Mouse (Mus musculus) thymus, adult 2 months (tissue): ENCODE results near the gene Gm49337. TPM values are rescaled to one million over a fixed set of nuclear protein-coding genes. Genes with fewer than 3 reads are reported as not detected.
"Not testable (repeated sequence)": the region's sequence is repeated elsewhere in the genome, so short reads cannot be mapped to it uniquely, and the experiment has no call there.

Experiments
- DNase-seq: peaks from one replicate; pipeline ENCODE4 v3.0.0; 2021
- H3K27ac ChIP-seq: fragments of 200-500 bp; 2 replicates; pipeline ENCODE4 v1.5.1; 2012; ENCODE audit warnings: low read length, control low read depth; ENCODE audit not compliant: control insufficient read depth, insufficient read depth
- H3K27me3 ChIP-seq: fragments of 200-500 bp; 2 replicates; pipeline ENCODE4 v1.6.1; 2012; ENCODE audit warnings: mild to moderate bottlenecking, low read length, moderate library complexity, mixed read lengths; ENCODE audit not compliant: control insufficient read depth, insufficient read depth
- H3K36me3 ChIP-seq: fragments of 200-500 bp; 2 replicates; pipeline ENCODE4 v1.6.1; 2012; ENCODE audit warnings: mild to moderate bottlenecking, low read length, moderate library complexity; ENCODE audit not compliant: control insufficient read depth, insufficient read depth
- H3K4me1 ChIP-seq: fragments of 200-500 bp; replicated peaks from 2 replicates; pipeline ENCODE4 v1.6.1; 2012; ENCODE audit warnings: low read length; ENCODE audit not compliant: control insufficient read depth, insufficient read depth
- H3K4me3 ChIP-seq: fragments of 200-500 bp; 2 replicates; pipeline ENCODE4 v1.5.1; 2012; ENCODE audit warnings: mild to moderate bottlenecking, low read length, control low read depth, moderate library complexity; ENCODE audit not compliant: control insufficient read depth, insufficient read depth
- CTCF ChIP-seq: fragments of 200-500 bp; IDR thresholded peaks from 2 replicates; pipeline ENCODE4 v1.5.1; 2012; ENCODE audit warnings: mild to moderate bottlenecking, control low read depth, low read length, moderate library complexity, borderline replicate concordance; ENCODE audit not compliant: control insufficient read depth, poor library complexity, insufficient read depth; ENCODE audit errors: extremely low read depth
- POLR2A ChIP-seq: fragments of 200-500 bp; IDR thresholded peaks from 2 replicates; pipeline ENCODE4 v1.6.1; 2012; ENCODE audit warnings: mild to moderate bottlenecking, low read length, control low read depth, moderate library complexity; ENCODE audit not compliant: control insufficient read depth, poor library complexity, insufficient read depth; ENCODE audit errors: extremely low read depth
- whole genome bisulfite sequencing: fragments of 180-500 bp; shearing (Covaris S2); methylation state at CpG from one replicate; pipeline ENCODE4 v1.1.7; 2018; 5-methylcytosine and 5-hydroxymethylcytosine counted together
- polyA plus RNA-seq: library from polyadenylated mRNA; depleted of rRNA; stranded (reverse); fragments of >200 nt; gene quantifications from 2 replicates; pipeline ENCODE4 v1.2.3, GENCODE M21; 2012

Gm49337 gene
- polyA plus RNA-seq, 1 experiment: not detected

DNA sequence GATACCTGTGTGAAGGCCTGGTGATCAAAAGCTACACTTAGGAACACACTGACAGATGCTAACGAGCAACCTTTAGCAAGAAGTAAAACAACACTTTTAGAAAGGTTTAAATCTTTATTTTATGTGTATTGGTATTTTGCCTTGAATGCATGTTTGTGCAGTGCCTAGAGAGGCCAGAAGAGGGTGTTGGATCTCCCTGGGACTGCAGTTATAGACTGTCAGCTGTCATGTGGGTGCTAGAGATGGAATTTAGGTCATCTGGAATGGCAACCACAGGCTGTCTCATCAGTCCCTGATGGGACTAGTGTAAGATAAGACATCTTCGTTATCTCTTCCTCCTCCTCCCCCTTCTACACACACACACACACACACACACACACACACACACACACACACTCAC is 25.2 kb downstream of the Gm49337 start:
- no peak overlapping the region for H3K27ac ChIP-seq
- DNase-seq: peak; percentile 31
- TF ChIP-seq POLR2A: no peak
- no peak for TF ChIP-seq CTCF
- H3K27me3 ChIP-seq: no peaks in the 10 kb centered on the region
- WGBS: 91% methylated on average over 2 of the region's 2 CpGs
- no peaks in the 10 kb centered on the region for H3K4me1 ChIP-seq
- H3K36me3 ChIP-seq: no peaks in the 10 kb centered on the region
- H3K4me3 ChIP-seq: no peak overlapping the region

DNA sequence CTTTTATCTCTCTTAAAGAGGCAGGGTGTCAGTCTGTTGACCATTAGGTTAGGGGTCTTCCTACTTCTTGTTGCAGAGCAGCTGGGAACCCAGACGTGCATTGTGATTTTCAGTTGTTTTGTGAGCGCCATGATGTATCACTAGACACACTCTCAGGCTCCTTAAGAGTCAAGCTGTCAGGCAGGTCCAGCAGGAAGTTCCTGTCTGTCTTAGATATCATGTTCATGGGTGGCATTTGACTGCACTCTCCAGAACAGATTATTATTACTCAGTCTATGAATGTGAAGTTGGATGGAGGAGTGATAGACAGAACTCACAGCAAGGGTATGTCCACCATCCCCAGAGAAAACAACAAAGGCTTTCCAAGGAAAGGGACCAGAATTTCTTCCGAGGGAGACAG is 31.2 kb downstream of the Gm49337 start:
- 90% methylated on average over 3 of the region's 3 CpGs for WGBS

DNA sequence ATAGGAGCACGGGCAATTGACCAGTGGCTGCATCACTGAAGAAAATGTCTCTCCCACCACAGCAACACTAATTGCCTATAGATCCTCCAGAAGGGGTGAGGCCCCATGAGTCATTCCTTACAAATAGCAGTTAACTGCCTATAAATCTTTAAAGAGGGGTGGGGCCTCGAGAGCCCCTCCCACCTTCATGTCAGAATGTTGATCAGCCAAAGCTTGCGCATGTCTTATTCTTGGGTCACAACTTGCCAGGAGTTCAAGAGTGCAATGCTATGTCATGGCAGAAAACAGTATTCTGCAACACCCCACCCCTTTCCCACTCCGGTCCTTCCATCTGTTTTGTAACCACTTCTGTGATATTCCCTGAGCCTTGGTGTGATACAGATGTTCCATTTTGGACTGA is 33.3 kb downstream of the Gm49337 start:
- no peaks in the 10 kb centered on the region for H3K36me3 ChIP-seq
- no peak for DNase-seq
- H3K4me3 ChIP-seq: no peak overlapping the region
- no peaks in the 10 kb centered on the region for H3K4me1 ChIP-seq
- H3K27ac ChIP-seq: no peak overlapping the region
- no peaks in the 10 kb centered on the region for H3K27me3 ChIP-seq
- 86% methylated on average over 4 of the region's 4 CpGs for WGBS
- TF ChIP-seq POLR2A (no peak), CTCF (no peak)

More for the DNA sequence above, 31.2 kb downstream of the Gm49337 start:
- TF ChIP-seq POLR2A: no peak
- no peak for TF ChIP-seq CTCF
- Histone ChIP-seq H3K27me3 (no peaks in the 10 kb centered on the region), H3K4me3 (no peak overlapping the region), H3K27ac (no peak overlapping the region), H3K4me1 (no peaks in the 10 kb centered on the region), H3K36me3 (no peaks in the 10 kb centered on the region)
- DNase-seq: no peak

DNA sequence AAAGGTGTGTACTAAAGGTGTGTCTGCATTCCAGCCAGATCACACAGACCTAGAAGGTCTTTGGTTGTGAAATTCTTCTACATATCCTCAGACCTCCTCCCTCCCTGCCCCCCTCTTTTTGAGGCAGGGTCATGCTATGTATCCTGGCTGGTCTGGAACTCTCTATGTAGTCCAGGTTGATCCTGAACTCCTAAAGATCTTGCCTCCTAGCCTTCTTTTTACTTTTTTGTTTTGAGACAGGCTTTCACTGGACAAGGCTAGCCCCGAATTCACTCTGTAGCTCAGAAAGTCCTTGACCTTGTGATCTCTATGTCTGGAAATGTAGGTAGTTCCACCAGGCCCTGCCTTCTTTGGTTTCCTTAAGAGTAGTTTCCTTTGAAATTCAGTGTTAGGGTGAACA is 35.7 kb downstream of the Gm49337 start:
- DNase-seq: no peak
- no peaks in the 10 kb centered on the region for H3K36me3 ChIP-seq
- no peaks in the 10 kb centered on the region for H3K27me3 ChIP-seq
- no peaks in the 10 kb centered on the region for H3K4me1 ChIP-seq
- WGBS: 91% methylated on average over 1 of the region's 1 CpGs
- H3K27ac ChIP-seq: no peak overlapping the region
- no peak for TF ChIP-seq POLR2A
- TF ChIP-seq CTCF: no peak
- H3K4me3 ChIP-seq: no peak overlapping the region

DNA sequence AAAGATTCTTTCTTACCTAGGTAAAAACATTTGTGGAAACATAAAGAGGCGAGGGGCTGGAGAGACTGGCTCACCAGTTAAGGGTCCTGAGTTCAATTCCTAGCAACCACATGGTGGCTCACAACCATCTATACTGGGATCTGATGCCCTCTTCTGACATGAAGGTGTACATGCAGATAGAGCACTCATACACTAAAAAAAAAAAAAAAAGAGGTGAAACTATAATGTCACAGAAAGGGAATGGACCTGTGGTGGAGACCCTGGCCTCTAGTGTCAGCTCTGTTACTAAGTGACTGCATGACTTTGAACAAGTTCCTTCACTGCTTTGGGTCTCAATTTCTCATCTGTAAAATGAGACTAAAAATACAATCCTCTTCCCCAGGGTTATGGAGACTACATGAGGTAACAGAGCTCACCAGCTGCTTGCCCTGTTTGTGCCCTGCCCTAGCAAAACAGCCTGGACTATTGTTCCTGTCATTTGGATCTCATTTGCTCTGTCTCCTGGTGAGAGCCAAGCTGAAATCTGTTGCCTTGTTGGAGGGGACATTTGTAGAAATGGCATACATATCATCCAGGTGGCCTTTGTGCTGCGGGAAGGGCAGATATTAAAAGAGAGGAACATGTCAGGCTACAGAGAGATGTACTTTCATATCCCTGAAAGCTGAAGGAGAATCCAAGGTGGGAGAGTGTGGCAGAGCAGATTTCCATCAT is 42.9 kb downstream of the Gm49337 start:
- DNase-seq: no peak
- WGBS: 94% methylated on average over 2 of the region's 2 CpGs
- no peak for TF ChIP-seq CTCF
- no peak for TF ChIP-seq POLR2A
- Histone ChIP-seq H3K4me3 (no peak overlapping the region), H3K27ac (no peak overlapping the region), H3K4me1 (peaks cover 2% of the 10 kb centered on the region), H3K36me3 (no peaks in the 10 kb centered on the region), H3K27me3 (no peaks in the 10 kb centered on the region)

DNA sequence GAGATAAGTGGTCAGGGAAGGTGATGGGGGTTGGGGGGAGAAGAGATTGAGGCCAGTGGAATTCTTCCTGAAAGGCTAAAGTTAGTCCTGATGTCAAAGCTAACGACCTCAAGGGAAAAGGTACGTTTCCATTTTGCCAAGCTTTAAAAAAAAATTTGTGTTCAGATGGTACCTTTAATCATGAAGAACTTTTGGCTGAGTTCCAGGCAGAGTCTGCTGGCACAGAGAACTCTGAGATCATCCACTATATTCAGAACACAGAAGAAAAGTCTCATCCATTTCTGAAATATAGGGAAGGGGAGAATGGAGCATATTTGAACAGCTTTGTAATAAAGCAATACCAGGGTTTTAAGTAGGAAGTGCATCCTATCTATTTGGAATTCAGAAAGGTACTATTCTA is 43.9 kb downstream of the Gm49337 start:
- WGBS: 76% methylated on average over 2 of the region's 2 CpGs
- peaks cover 2% of the 10 kb centered on the region for H3K4me1 ChIP-seq
- H3K36me3 ChIP-seq: no peaks in the 10 kb centered on the region
- H3K27ac ChIP-seq: no peak overlapping the region
- H3K4me3 ChIP-seq: no peak overlapping the region
- TF ChIP-seq POLR2A: no peak
- TF ChIP-seq CTCF: no peak
- DNase-seq: no peak
- no peaks in the 10 kb centered on the region for H3K27me3 ChIP-seq

DNA sequence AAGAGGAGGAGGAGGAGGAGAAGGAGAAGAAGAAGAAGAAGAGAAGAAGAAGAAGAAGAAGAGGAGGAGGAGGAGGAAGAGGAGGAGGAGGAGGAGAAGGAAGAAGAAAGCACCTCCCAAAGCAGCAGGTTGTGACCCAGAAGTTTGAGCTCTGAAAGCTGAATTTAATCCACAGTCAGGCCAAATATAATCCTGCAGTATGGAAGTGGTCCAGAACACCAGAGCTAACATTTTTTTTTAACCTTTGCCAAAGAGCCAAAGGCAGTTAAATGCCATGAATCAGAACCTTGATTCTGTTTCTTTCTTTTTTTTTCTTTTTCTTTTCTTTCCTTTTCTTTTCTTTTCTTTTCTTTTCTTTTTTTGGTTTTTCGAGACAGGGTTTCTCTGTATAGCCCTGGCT is 44.5 kb downstream of the Gm49337 start:
- 86% methylated on average over 1 of the region's 1 CpGs for WGBS
- not testable (repeated sequence) for H3K4me3 ChIP-seq, H3K36me3 ChIP-seq, H3K27ac ChIP-seq, DNase-seq, H3K27me3 ChIP-seq, H3K4me1 ChIP-seq
